Mouse (Mus musculus) kidney, adult 2 months (tissue): ENCODE results near the gene Bbc3.

Experiments used
- CTCF ChIP-seq: fragments of 200-500 bp; conservative IDR thresholded peaks from 2 replicates; pipeline ENCODE4 v1.5.1; 2011; ENCODE audit warnings: low read depth, mild to moderate bottlenecking, control low read depth, low read length, moderate library complexity, mixed read lengths; ENCODE audit not compliant: insufficient read depth, insufficient read length
- POLR2A ChIP-seq: fragments of 200-500 bp; IDR thresholded peaks from one replicate; pipeline ENCODE4 v1.6.1; 2011; ENCODE audit warnings: low read depth, low read length, control low read depth

GRCm38 (mm10) chr7:16325920-16326606, 17.9 kb downstream of the Bbc3 start:
- TF ChIP-seq CTCF: peak; percentile 87
- TF ChIP-seq POLR2A: no peak
